Mouse (Mus musculus) MEL (cell line): ENCODE measurements around the gene Rps10.

Experiments
- CTCF ChIP-seq, 3 experiments: IDR thresholded peaks in 2 of 3; conservative IDR thresholded peaks in 1 of 3; 2 replicates each; pipeline ENCODE4 v1.5.1; 2011 to 2012; ENCODE audit warnings: low read length in 3 of 3, low read depth in 2 of 3, mild to moderate bottlenecking in 2 of 3, improper control_type of control experiment in 1 of 3, inconsistent platforms in 1 of 3, mixed read lengths in 1 of 3, moderate library complexity in 1 of 3; ENCODE audit not compliant: control insufficient read depth in 1 of 3, insufficient read depth in 1 of 3, poor library complexity in 1 of 3, severe bottlenecking in 1 of 3
- EP300 ChIP-seq, 2 experiments: IDR thresholded peaks; 2 replicates each; pipeline ENCODE4 v1.6.1; 2011; ENCODE audit warnings: improper control_type of control experiment in 2 of 2, low read length in 2 of 2, low read depth in 1 of 2, mild to moderate bottlenecking in 1 of 2
- ETS1 ChIP-seq: IDR thresholded peaks from 2 replicates; pipeline ENCODE4 v1.6.1; 2012; ENCODE audit warnings: low read depth, mild to moderate bottlenecking, inconsistent platforms, low read length, improper control_type of control experiment, moderate library complexity
- GATA1 ChIP-seq: IDR thresholded peaks from 2 replicates; pipeline ENCODE4 v1.6.1; 2011; ENCODE audit warnings: low read depth, low read length, improper control_type of control experiment
- JUND ChIP-seq: IDR thresholded peaks from 2 replicates; pipeline ENCODE4 v1.6.1; 2011; ENCODE audit warnings: low read depth, mild to moderate bottlenecking, improper control_type of control experiment, low read length
- MAX ChIP-seq: IDR thresholded peaks from 2 replicates; pipeline ENCODE4 v1.6.1; 2011; ENCODE audit warnings: low read length, improper control_type of control experiment
- MYB ChIP-seq: IDR thresholded peaks from 2 replicates; pipeline ENCODE4 v1.6.1; 2011; ENCODE audit warnings: mild to moderate bottlenecking, low read depth, low read length, improper control_type of control experiment
- NELFE ChIP-seq: IDR thresholded peaks from 2 replicates; pipeline ENCODE4 v1.6.1; 2011; ENCODE audit warnings: low read depth, low read length, improper control_type of control experiment
- POLR2A ChIP-seq, 2 experiments: IDR thresholded peaks; 2 replicates each; pipeline ENCODE4 v1.6.1; 2011 to 2012; ENCODE audit warnings: low read length in 2 of 2, mild to moderate bottlenecking in 2 of 2, control low read depth in 1 of 2, improper control_type of control experiment in 1 of 2, low read depth in 1 of 2, moderate library complexity in 1 of 2; ENCODE audit not compliant: control insufficient read depth in 1 of 2, insufficient read depth in 1 of 2, poor library complexity in 1 of 2
- SMC3 ChIP-seq: IDR thresholded peaks from 2 replicates; pipeline ENCODE4 v1.6.1; 2011; ENCODE audit warnings: low read depth, low read length, improper control_type of control experiment
- TBP ChIP-seq: IDR thresholded peaks from 2 replicates; pipeline ENCODE4 v1.8.0; 2011; ENCODE audit warnings: low read depth, low read length, improper control_type of control experiment

DNA sequence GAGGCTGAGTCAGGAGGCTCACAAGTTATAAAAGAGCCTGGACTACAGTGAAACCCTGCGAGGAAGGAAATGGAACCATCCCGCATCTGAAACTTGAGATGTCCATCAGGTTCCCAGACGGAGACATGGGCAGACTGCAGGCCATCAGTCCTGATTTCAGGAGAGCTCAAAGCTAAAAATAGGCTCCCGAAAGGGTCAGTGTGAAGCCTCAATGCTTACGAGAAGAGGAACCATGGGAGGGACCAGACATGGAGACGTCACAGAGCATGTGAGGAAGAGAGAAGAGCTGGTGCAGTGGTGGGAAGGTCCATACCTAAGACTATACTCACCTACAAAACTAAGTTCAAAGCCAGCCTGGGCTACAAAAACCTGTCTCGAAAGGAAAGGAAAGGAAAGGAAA lies 21.1 kb downstream of the Rps10 start:
- TF ChIP-seq POLR2A (IDR thresholded peaks at IDR 0.05; ENCODE audit: control insufficient read depth in 1 of 2, insufficient read depth in 1 of 2, low read depth in 1 of 2, low read length in 2 of 2, poor library complexity in 1 of 2) (no peak), CTCF (IDR thresholded peaks at IDR 0.05 in 2 of 3, conservative IDR thresholded peaks at IDR 0.05 in 1 of 3; ENCODE audit: control insufficient read depth in 1 of 3, insufficient read depth in 1 of 3, low read depth in 2 of 3, low read length in 3 of 3, poor library complexity in 1 of 3, severe bottlenecking in 1 of 3) (no peak), EP300 (IDR thresholded peaks at IDR 0.05; ENCODE audit: low read depth in 1 of 2, low read length in 2 of 2) (no peak), MAX (no peak), NELFE (no peak), MYB (no peak), TBP (no peak), ETS1 (no peak), JUND (no peak), SMC3 (no peak), GATA1 (no peak)
